Mouse (Mus musculus) spleen, postnatal 14 days (tissue): Measurements from ENCODE around the gene Coro2a.
A peak's percentile ranks its signal among the peaks of the same experiment; 100 is the strongest.
"Not testable (repeated sequence)": the region's sequence is repeated elsewhere in the genome, so short reads cannot be mapped to it uniquely, and the experiment has no call there.

Source experiments
- DNase-seq, 2 experiments: peaks; one replicate each; pipeline ENCODE4 v3.0.0; 2021 to 2022; ENCODE audit warnings: low spot score in 2 of 2

The Coro2a gene

GRCm38 (mm10) chr4:46601844-46602423 lies at the start of gene Coro2a:
Gene Coro2a, minus strand, starts transcription at chr4:46602202.
- peak; percentile 69 to 78 for DNase-seq

- peak; percentile 87 to 92 for DNase-seq
Observed at GRCm38 (mm10) chr4:46650086-46650753, 48.2 kb upstream of the Coro2a start, which contains the start of gene Tbc1d2. Gene Tbc1d2, minus strand, starts transcription at chr4:46650209.

GRCm38 (mm10) chr4:46649161-46649560 lies 47.2 kb upstream of the Coro2a start:
- DNase-seq: no peak

- no peak for DNase-seq
Observed at GRCm38 (mm10) chr4:46643676-46644112, 41.7 kb upstream of the Coro2a start.

- no peak for DNase-seq
Observed at GRCm38 (mm10) chr4:46642924-46643675, 41.1 kb upstream of the Coro2a start.

- no peak for DNase-seq
Observed at GRCm38 (mm10) chr4:46641283-46641682, 39.3 kb upstream of the Coro2a start.

GRCm38 (mm10) chr4:46639866-46640265 lies 37.9 kb upstream of the Coro2a start:
- no peak for DNase-seq

GRCm38 (mm10) chr4:46637250-46637649 lies 35.2 kb upstream of the Coro2a start:
- DNase-seq: not testable (repeated sequence)

GRCm38 (mm10) chr4:46635702-46636430 lies 33.9 kb upstream of the Coro2a start:
- no peak for DNase-seq

- no peak for DNase-seq
Observed at GRCm38 (mm10) chr4:46634881-46635280, 32.9 kb upstream of the Coro2a start.

GRCm38 (mm10) chr4:46633565-46633964 lies 31.6 kb upstream of the Coro2a start:
- DNase-seq: not testable (repeated sequence)

GRCm38 (mm10) chr4:46632465-46632864 lies 30.5 kb upstream of the Coro2a start:
- DNase-seq: no peak

- DNase-seq: peak in 1 of 2 experiments; percentile 29
Observed at GRCm38 (mm10) chr4:46630390-46630789, 28.4 kb upstream of the Coro2a start.

- no peak for DNase-seq
Observed at GRCm38 (mm10) chr4:46628873-46629272, 26.9 kb upstream of the Coro2a start.

- no peak for DNase-seq
Observed at GRCm38 (mm10) chr4:46628081-46628480, 26.1 kb upstream of the Coro2a start.

- DNase-seq: no peak
Observed at GRCm38 (mm10) chr4:46625101-46625500, 23.1 kb upstream of the Coro2a start.

GRCm38 (mm10) chr4:46623007-46623406 lies 21.0 kb upstream of the Coro2a start:
- DNase-seq: no peak

GRCm38 (mm10) chr4:46620946-46621345 lies 18.9 kb upstream of the Coro2a start:
- DNase-seq: no peak

GRCm38 (mm10) chr4:46620330-46620729 lies 18.3 kb upstream of the Coro2a start:
- no peak for DNase-seq

GRCm38 (mm10) chr4:46618196-46618817 lies 16.3 kb upstream of the Coro2a start:
- no peak for DNase-seq

GRCm38 (mm10) chr4:46617408-46617807 lies 15.4 kb upstream of the Coro2a start:
- DNase-seq: no peak
